Mouse (Mus musculus) midbrain, embryonic 16.5 days (tissue): ENCODE results near the gene Acer2. TPM values are rescaled to one million over a fixed set of nuclear protein-coding genes. Genes with fewer than 3 reads are reported as not detected.

ENCODE experiments used
- ATAC-seq: fragments of 200-750 bp; cut with Nextera tagmentation; 2 replicates; pipeline ENCODE4 v1.8.0; 2017; ENCODE audit warnings: moderate TSS enrichment
- H3K27ac ChIP-seq: fragments of 300-500 bp; sonication (generic); 2 replicates; pipeline ENCODE4 v1.5.1; 2014; ENCODE audit warnings: mild to moderate bottlenecking, low read length, mixed read lengths
- H3K27me3 ChIP-seq: fragments of 300-500 bp; sonication (generic); 2 replicates; pipeline ENCODE4 v1.6.1; 2014; ENCODE audit warnings: low read depth, low read length, mixed read lengths; ENCODE audit not compliant: control insufficient read depth, insufficient read depth
- H3K36me3 ChIP-seq: fragments of 300-500 bp; sonication (generic); 2 replicates; pipeline ENCODE4 v1.6.1; 2014; ENCODE audit warnings: mild to moderate bottlenecking, low read length, moderate library complexity, mixed read lengths; ENCODE audit not compliant: control insufficient read depth, insufficient read depth
- H3K4me1 ChIP-seq: fragments of 300-500 bp; sonication (generic); 2 replicates; pipeline ENCODE4 v1.6.1; 2014; ENCODE audit warnings: mild to moderate bottlenecking, low read length, mixed read lengths; ENCODE audit not compliant: control insufficient read depth, insufficient read depth
- H3K4me2 ChIP-seq: fragments of 300-500 bp; sonication (generic); 2 replicates; pipeline ENCODE4 v1.6.1; 2014; ENCODE audit warnings: mild to moderate bottlenecking, low read length, mixed read lengths
- H3K4me3 ChIP-seq: fragments of 300-500 bp; sonication (generic); 2 replicates; pipeline ENCODE4 v1.5.1; 2014; ENCODE audit warnings: low read depth, mild to moderate bottlenecking, low read length, moderate library complexity, mixed read lengths
- H3K9ac ChIP-seq: fragments of 300-500 bp; sonication (generic); 2 replicates; pipeline ENCODE4 v1.6.1; 2014; ENCODE audit warnings: low read depth, low read length, mixed read lengths
- H3K9me3 ChIP-seq: fragments of 300-500 bp; sonication (generic); replicated peaks from 2 replicates; pipeline ENCODE4 v1.6.1; 2014; ENCODE audit warnings: mild to moderate bottlenecking, low read length, mixed read lengths; ENCODE audit not compliant: control insufficient read depth, poor library complexity, severe bottlenecking
- WGBS: fragments of 180-500 bp; shearing (Covaris S2); extraction: QIAGEN DNeasy Blood & Tissue Kit; methylation state at CpG from one replicate; pipeline ENCODE4 v1.1.7; 2014; 5-methylcytosine and 5-hydroxymethylcytosine counted together
- polyA plus RNA-seq: library from polyadenylated mRNA; unstranded; fragments of >200 nt; fragmentation: Nextera tagmentation; extraction: Ambion mirVana; gene quantifications from 2 replicates; pipeline ENCODE4 v1.2.1, GENCODE M21; 2015

Acer2 gene
- polyA plus RNA-seq, 1 experiment from 2014 or later = 22.0 TPM

- H3K9ac ChIP-seq = no peak overlapping the region
- WGBS = 69% methylated on average over 2 of the region's 2 CpGs
- H3K36me3 ChIP-seq = no peaks in the 10 kb centered on the region
- no peaks in the 10 kb centered on the region for H3K4me1 ChIP-seq
- no peak for ATAC-seq
- no peaks in the 10 kb centered on the region for H3K9me3 ChIP-seq
- H3K27me3 ChIP-seq = no peaks in the 10 kb centered on the region
- no peak overlapping the region for H3K4me3 ChIP-seq
- H3K4me2 ChIP-seq = no peak overlapping the region
- H3K27ac ChIP-seq = no peak overlapping the region
Measured at GRCm38 (mm10) chr4:86882413-86882812, 8.2 kb downstream of the Acer2 start.

- no peak overlapping the region for H3K4me2 ChIP-seq
- no peak overlapping the region for H3K4me3 ChIP-seq
- no peak for ATAC-seq
- no peaks in the 10 kb centered on the region for H3K36me3 ChIP-seq
- no peak overlapping the region for H3K27ac ChIP-seq
- H3K27me3 ChIP-seq = no peaks in the 10 kb centered on the region
- H3K9ac ChIP-seq = no peak overlapping the region
- WGBS = 41% methylated on average over 4 of the region's 4 CpGs
- H3K9me3 ChIP-seq = no peaks in the 10 kb centered on the region
- H3K4me1 ChIP-seq = no peaks in the 10 kb centered on the region
Measured at GRCm38 (mm10) chr4:86884945-86885344, 10.7 kb downstream of the Acer2 start.

DNA sequence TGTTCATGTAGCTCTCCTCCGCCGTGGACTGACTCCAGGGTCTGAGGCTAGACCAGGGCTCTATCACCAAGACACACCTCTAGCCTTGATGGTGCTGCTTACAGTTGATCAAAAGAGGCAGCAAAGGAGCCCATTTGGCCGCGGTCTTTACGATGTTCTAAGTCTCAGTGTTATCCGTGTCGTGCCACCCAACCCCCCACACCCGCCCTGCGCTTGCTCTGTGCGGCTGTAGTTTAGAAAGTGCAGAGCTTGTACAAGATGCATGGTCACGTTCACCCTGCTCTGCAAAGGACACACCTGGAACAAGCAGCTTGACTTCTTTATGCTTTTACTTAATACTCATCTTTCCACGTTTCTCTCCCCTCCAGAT is 11.6 kb downstream of the Acer2 start:
- no peak for ATAC-seq
- Histone ChIP-seq H3K27ac (no peak overlapping the region), H3K27me3 (no peaks in the 10 kb centered on the region), H3K9me3 (no peaks in the 10 kb centered on the region), H3K36me3 (no peaks in the 10 kb centered on the region), H3K9ac (no peak overlapping the region), H3K4me3 (peak overlapping the region; percentile 19), H3K4me1 (no peaks in the 10 kb centered on the region), H3K4me2 (peak overlapping the region; percentile 46)
- 60% methylated on average over 12 of the region's 12 CpGs for WGBS

- no peak overlapping the region for H3K9ac ChIP-seq
- peak overlapping the region; percentile 46 for H3K4me2 ChIP-seq
- no peaks in the 10 kb centered on the region for H3K9me3 ChIP-seq
- ATAC-seq = no peak
- WGBS = 43% methylated on average over 18 of the region's 18 CpGs
- H3K27me3 ChIP-seq = no peaks in the 10 kb centered on the region
- H3K27ac ChIP-seq = no peak overlapping the region
- H3K4me1 ChIP-seq = no peaks in the 10 kb centered on the region
- H3K36me3 ChIP-seq = no peaks in the 10 kb centered on the region
- H3K4me3 ChIP-seq = peak overlapping the region; percentile 19
Measured at GRCm38 (mm10) chr4:86886160-86886878, 12.1 kb downstream of the Acer2 start.

GRCm38 (mm10) chr4:86887879-86888278 is 13.7 kb downstream of the Acer2 start:
- Histone ChIP-seq H3K4me3 (no peak overlapping the region), H3K36me3 (no peaks in the 10 kb centered on the region), H3K9ac (no peak overlapping the region), H3K27ac (no peak overlapping the region), H3K4me2 (no peak overlapping the region), H3K4me1 (no peaks in the 10 kb centered on the region), H3K9me3 (no peaks in the 10 kb centered on the region), H3K27me3 (no peaks in the 10 kb centered on the region)
- no peak for ATAC-seq
- 71% methylated on average over 5 of the region's 5 CpGs for WGBS

DNA sequence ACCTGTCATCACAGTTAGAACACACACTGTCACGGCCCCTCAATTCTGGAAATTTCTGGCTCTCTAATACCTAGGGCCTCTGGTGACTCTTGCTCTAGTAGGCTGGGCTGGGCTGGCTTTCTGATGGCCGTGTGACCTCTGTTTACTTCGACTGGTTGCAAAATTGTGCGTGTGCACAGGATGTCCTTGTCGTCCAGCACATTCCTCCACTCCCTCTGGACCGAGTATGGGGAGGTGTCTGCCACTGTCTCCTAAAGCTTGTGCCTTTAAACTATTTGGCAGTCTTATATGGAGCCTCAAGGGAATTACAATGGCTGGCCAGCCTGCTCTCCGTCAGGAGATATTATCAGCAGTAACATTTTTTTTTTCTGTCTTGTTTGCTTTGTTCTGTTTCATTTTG is 23.2 kb downstream of the Acer2 start:
- Histone ChIP-seq H3K36me3 (no peaks in the 10 kb centered on the region), H3K9ac (no peak overlapping the region), H3K27ac (no peak overlapping the region), H3K27me3 (no peaks in the 10 kb centered on the region), H3K4me3 (no peak overlapping the region), H3K4me2 (no peak overlapping the region), H3K4me1 (no peaks in the 10 kb centered on the region), H3K9me3 (no peaks in the 10 kb centered on the region)
- ATAC-seq = no peak
- WGBS = 81% methylated on average over 7 of the region's 7 CpGs

DNA sequence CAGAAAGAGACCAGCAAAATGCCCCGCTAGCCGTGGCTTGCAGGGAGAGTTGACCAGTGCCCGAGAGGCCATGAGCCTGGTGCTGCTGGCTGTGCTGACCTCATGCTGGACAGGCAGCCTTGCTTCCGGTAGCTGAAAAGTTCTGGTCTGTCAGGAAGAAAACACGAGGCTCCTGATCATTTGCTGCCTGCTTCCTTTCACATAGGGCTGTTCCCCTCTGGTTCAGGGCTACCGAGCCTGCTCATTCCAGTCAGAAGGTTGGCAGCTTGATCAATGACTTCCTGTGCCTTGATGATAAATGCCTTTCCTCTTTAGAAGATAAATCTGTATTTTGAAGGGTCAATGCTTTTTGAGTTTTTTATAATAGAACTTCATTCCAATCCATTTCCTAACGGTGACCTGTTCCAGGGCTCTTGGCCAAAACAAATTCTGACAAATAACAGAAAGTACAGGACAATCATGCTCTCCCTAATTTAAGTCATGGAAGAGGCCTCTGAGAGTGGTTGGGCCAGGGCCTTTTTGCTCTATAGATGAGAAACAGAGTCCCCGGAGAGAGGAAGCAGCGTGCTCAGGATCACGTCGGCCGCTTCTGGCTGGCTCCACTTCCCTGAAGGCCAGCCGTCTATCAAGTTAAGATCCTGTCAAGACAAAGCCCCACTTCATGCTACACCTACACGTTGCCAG is 24.7 kb downstream of the Acer2 start:
- Histone ChIP-seq H3K9me3 (no peaks in the 10 kb centered on the region), H3K27me3 (no peaks in the 10 kb centered on the region), H3K9ac (no peak overlapping the region), H3K4me3 (no peak overlapping the region), H3K4me2 (no peak overlapping the region), H3K27ac (no peak overlapping the region), H3K36me3 (no peaks in the 10 kb centered on the region), H3K4me1 (no peaks in the 10 kb centered on the region)
- 71% methylated on average over 14 of the region's 14 CpGs for WGBS
- no peak for ATAC-seq

- Histone ChIP-seq H3K27ac (no peak overlapping the region), H3K4me2 (no peak overlapping the region), H3K9ac (no peak overlapping the region), H3K36me3 (no peaks in the 10 kb centered on the region), H3K4me1 (no peaks in the 10 kb centered on the region), H3K4me3 (no peak overlapping the region), H3K27me3 (no peaks in the 10 kb centered on the region), H3K9me3 (no peaks in the 10 kb centered on the region)
- no peak for ATAC-seq
- WGBS = 63% methylated on average over 6 of the region's 6 CpGs
Measured at GRCm38 (mm10) chr4:86902351-86902750, 28.2 kb downstream of the Acer2 start.

- WGBS = 38% methylated on average over 3 of the region's 3 CpGs
- no peaks in the 10 kb centered on the region for H3K9me3 ChIP-seq
Measured at GRCm38 (mm10) chr4:86904969-86905368, 30.8 kb downstream of the Acer2 start.

More at GRCm38 (mm10) chr4:86904969-86905368, 30.8 kb downstream of the Acer2 start:
- Histone ChIP-seq H3K27ac (no peak overlapping the region), H3K4me1 (no peaks in the 10 kb centered on the region), H3K36me3 (no peaks in the 10 kb centered on the region), H3K9ac (no peak overlapping the region), H3K4me2 (no peak overlapping the region), H3K27me3 (no peaks in the 10 kb centered on the region), H3K4me3 (no peak overlapping the region)
- ATAC-seq = no peak
